Mouse (Mus musculus) cerebellum, adult 2 months (tissue): ENCODE data around the gene Ly86. TPM values are rescaled to one million over a fixed set of nuclear protein-coding genes. Genes with fewer than 3 reads are reported as not detected.

Source experiments
- DNase-seq, 2 experiments: peaks; one replicate each; pipeline ENCODE4 v3.0.0; 2021
- H3K27ac ChIP-seq: fragments of 200-500 bp; 2 replicates; pipeline ENCODE4 v1.5.1; 2012; ENCODE audit warnings: low read length, control low read depth, inconsistent platforms; ENCODE audit not compliant: insufficient read depth
- H3K27me3 ChIP-seq: fragments of 200-500 bp; 2 replicates; pipeline ENCODE4 v1.6.1; 2012; ENCODE audit warnings: inconsistent platforms, mild to moderate bottlenecking, low read length, moderate library complexity; ENCODE audit not compliant: control insufficient read depth, insufficient read depth
- H3K4me1 ChIP-seq: fragments of 200-500 bp; 2 replicates; pipeline ENCODE4 v1.6.1; 2011; ENCODE audit warnings: low read length; ENCODE audit not compliant: control insufficient read depth, insufficient read depth
- H3K4me3 ChIP-seq: fragments of 200-500 bp; replicated peaks from 2 replicates; pipeline ENCODE3; 2011; ENCODE audit warnings: mild to moderate bottlenecking, low read depth, low read length, control low read depth; ENCODE audit not compliant: insufficient read depth
- CTCF ChIP-seq: fragments of 200-500 bp; IDR thresholded peaks from 2 replicates; pipeline ENCODE4 v1.5.1; 2011; ENCODE audit warnings: low read depth, mild to moderate bottlenecking, control low read depth, low read length, moderate library complexity, borderline replicate concordance; ENCODE audit not compliant: insufficient read depth
- POLR2A ChIP-seq: fragments of 200-500 bp; IDR thresholded peaks from 2 replicates; pipeline ENCODE4 v1.6.1; 2011; ENCODE audit warnings: low read length, control low read depth, borderline replicate concordance; ENCODE audit not compliant: insufficient read depth
- WGBS: fragments of 180-500 bp; shearing (Covaris S2); methylation state at CpG from one replicate; pipeline ENCODE4 v1.1.7; 2018; 5-methylcytosine and 5-hydroxymethylcytosine counted together
- polyA plus RNA-seq: library from polyadenylated mRNA; depleted of rRNA; stranded (reverse); fragments of >200 nt; gene quantifications from 2 replicates; pipeline ENCODE4 v1.2.3, GENCODE M21; 2012

Gene Ly86
- polyA plus RNA-seq, 1 experiment: 9.3 TPM

GRCm38 (mm10) chr13:37342804-37343203 is 2.2 kb upstream of the Ly86 start:
- Histone ChIP-seq H3K27ac (no peak overlapping the region), H3K4me3 (no peak overlapping the region), H3K4me1 (no peaks in the 10 kb centered on the region), H3K27me3 (no peaks in the 10 kb centered on the region)
- TF ChIP-seq CTCF (no peak), POLR2A (no peak)
- 89% methylated on average over 1 of the region's 1 CpGs for WGBS
- no peak for DNase-seq

DNA sequence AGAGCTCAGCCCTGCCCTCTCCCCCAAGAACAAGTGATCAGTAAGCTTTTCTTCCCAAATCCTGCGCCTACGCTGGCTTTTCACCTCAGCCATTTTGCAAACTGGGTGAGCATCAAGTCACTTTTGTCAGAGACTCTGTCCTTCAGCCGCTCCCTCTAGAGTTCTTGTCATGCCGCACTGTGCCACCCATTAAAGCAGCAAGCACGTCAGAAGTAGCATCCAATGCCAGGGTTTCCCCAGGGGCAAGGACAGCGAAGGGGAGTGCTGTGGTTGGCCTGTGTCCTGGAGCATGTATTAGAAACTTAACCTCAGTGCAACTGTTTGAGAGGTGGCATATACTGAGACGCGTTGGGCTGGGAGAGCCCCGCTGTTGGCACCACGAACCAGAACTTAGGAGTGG is 815 bp downstream of the Ly86 start:
- WGBS: 78% methylated on average over 10 of the region's 10 CpGs
- no peak for TF ChIP-seq POLR2A
- no peak for TF ChIP-seq CTCF
- H3K27ac ChIP-seq: no peak overlapping the region
- no peaks in the 10 kb centered on the region for H3K4me1 ChIP-seq
- no peaks in the 10 kb centered on the region for H3K27me3 ChIP-seq
- no peak overlapping the region for H3K4me3 ChIP-seq
- DNase-seq: no peak

GRCm38 (mm10) chr13:37347871-37348595 is 3.0 kb downstream of the Ly86 start:
- no peak overlapping the region for H3K27ac ChIP-seq
- no peak overlapping the region for H3K4me3 ChIP-seq
- TF ChIP-seq CTCF (no peak), POLR2A (no peak)
- H3K27me3 ChIP-seq: no peaks in the 10 kb centered on the region
- 88% methylated on average over 8 of the region's 8 CpGs for WGBS
- no peak for DNase-seq
- no peaks in the 10 kb centered on the region for H3K4me1 ChIP-seq

DNA sequence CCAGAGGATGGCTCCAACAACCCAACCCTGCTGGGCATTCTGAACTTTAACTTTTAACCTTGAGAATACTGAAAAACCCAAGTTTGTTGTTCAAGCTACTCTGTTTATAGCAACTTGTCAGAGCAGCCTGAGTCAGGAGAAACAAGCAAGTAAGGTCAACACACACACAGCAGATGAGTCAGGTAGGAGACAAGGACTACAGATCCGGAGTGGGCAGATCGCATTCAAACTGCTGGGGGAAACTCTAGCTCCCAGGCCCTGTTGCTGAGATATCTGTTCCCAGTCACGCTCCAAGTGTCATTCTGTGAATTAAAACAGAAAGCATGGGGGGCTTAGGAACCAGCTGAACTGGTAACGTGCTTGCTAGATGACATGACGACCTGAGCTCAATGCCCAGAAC is 4.0 kb downstream of the Ly86 start:
- TF ChIP-seq CTCF (no peak), POLR2A (no peak)
- H3K4me3 ChIP-seq: no peak overlapping the region
- 74% methylated on average over 5 of the region's 5 CpGs for WGBS

DNA sequence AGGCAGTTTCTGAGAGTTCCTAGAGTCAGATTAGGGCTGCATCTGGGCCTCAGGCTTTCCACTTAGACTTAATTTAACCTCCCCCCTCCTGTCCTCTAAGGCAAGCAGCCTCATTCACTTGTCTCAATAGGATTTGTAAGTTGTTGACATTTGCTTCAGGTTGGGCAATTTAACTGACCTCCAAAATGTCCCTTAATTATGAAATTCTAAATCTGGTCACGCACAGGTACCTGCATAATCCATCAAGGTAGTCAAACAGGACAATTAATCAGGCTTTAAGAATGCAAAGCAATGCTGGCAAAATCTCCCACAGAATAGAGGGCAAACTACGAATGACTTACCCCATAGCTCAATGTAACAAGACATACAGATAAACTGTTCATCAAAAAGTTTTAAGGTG is 8.0 kb downstream of the Ly86 start:
- TF ChIP-seq POLR2A (no peak), CTCF (no peak)
- Histone ChIP-seq H3K27me3 (no peaks in the 10 kb centered on the region), H3K27ac (no peak overlapping the region), H3K4me3 (no peak overlapping the region), H3K4me1 (no peaks in the 10 kb centered on the region)
- DNase-seq: no peak
- 93% methylated on average over 2 of the region's 2 CpGs for WGBS

More for the DNA sequence above, 4.0 kb downstream of the Ly86 start:
- no peak overlapping the region for H3K27ac ChIP-seq
- H3K4me1 ChIP-seq: no peaks in the 10 kb centered on the region
- no peak for DNase-seq
- H3K27me3 ChIP-seq: no peaks in the 10 kb centered on the region

- Histone ChIP-seq H3K4me3 (no peak overlapping the region), H3K4me1 (no peaks in the 10 kb centered on the region), H3K27me3 (no peaks in the 10 kb centered on the region), H3K27ac (no peak overlapping the region)
- no peak for DNase-seq
- no peak for TF ChIP-seq POLR2A
- 40% methylated on average over 4 of the region's 4 CpGs for WGBS
Measured at GRCm38 (mm10) chr13:37353868-37354267, 8.9 kb downstream of the Ly86 start.

DNA sequence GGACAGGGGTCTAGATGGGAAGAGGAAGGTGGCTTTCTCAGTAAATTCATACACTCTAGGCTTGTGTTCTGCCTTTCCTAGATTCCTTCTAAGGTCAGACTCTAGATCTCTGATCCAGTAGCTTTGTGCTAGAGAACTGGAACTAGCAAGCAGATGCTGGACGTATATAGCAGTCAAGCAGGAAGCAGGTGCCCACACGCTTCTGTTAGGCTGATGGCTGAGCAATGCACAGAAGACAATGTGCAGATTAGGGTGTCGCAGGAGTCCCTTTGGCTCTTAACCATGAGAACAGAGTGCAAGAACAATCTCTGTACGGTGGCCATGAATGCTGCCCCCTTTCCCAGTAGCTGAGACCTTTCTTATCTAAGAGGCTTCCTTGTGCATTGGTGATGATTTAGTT is 9.4 kb downstream of the Ly86 start:
- no peak for DNase-seq
- Histone ChIP-seq H3K27me3 (no peaks in the 10 kb centered on the region), H3K27ac (no peak overlapping the region), H3K4me3 (no peak overlapping the region), H3K4me1 (no peaks in the 10 kb centered on the region)
- no peak for TF ChIP-seq CTCF
- TF ChIP-seq POLR2A: no peak
- 75% methylated on average over 4 of the region's 4 CpGs for WGBS

DNA sequence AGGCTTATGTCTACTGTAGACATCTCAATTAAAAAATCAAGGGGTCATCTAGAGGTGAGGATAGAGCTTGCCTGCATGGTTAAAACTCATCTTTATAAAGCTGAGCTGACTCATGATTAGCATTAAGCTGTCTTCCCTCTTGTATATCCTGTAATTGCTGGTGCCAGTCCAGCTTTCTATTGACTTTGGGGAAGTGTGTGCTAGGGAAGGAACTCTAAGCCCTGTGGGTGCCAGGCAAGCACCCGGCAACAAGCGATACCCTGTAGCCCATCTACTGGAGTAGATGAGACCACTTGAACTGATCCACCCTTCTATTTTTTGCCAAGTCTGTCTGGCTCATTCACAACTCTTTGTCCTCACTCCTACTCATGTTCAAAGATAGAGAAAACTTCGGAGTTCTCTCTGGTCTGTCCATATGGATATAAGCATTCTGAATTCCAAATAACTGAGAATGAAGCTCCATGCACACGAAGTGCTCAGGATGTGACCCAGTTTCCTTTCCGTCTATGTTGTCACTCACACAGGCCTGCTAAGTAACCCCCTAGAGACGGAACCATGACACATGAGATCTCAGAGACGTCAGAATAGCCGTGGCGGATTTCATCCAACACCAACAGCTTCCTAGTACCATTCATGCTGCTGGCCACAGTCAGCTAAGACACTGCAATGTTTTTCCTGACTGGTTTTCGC is 10.8 kb downstream of the Ly86 start:
- no peak for DNase-seq
- H3K27me3 ChIP-seq: no peaks in the 10 kb centered on the region
- H3K4me1 ChIP-seq: no peaks in the 10 kb centered on the region
- TF ChIP-seq POLR2A (no peak), CTCF (no peak)
- no peak overlapping the region for H3K27ac ChIP-seq
- H3K4me3 ChIP-seq: no peak overlapping the region
- 82% methylated on average over 10 of the region's 10 CpGs for WGBS
